Mouse (Mus musculus): Measurements from ENCODE around the gene Ccdc149.

Gene Ccdc149

GRCm38 (mm10) chr5:52438946-52439345 lies 32.4 kb downstream of the Ccdc149 start:
- DNase-seq, result peak; percentile 24 to 53

- no peak for DNase-seq
Measured at GRCm38 (mm10) chr5:52435533-52435932, 35.8 kb downstream of the Ccdc149 start.

- peak in 1 of 2 experiments; percentile 35 for DNase-seq
Measured at GRCm38 (mm10) chr5:52431276-52431844, 40.0 kb downstream of the Ccdc149 start.

- DNase-seq, result no peak
Measured at GRCm38 (mm10) chr5:52429731-52430480, 41.4 kb downstream of the Ccdc149 start.

- no peak for DNase-seq
Measured at GRCm38 (mm10) chr5:52428613-52429012, 42.7 kb downstream of the Ccdc149 start.

GRCm38 (mm10) chr5:52425819-52426218 lies 45.5 kb downstream of the Ccdc149 start:
- no peak for DNase-seq

GRCm38 (mm10) chr5:52423893-52424292 lies 47.4 kb downstream of the Ccdc149 start:
- DNase-seq, result no peak

- no peak for DNase-seq
Measured at GRCm38 (mm10) chr5:52416485-52416884, 54.8 kb downstream of the Ccdc149 start.

GRCm38 (mm10) chr5:52415917-52416316 lies 55.4 kb downstream of the Ccdc149 start:
- DNase-seq, result peak; percentile 51 to 52

- no peak for DNase-seq
Measured at GRCm38 (mm10) chr5:52415193-52415592, 56.1 kb downstream of the Ccdc149 start.

- no peak for DNase-seq
Measured at GRCm38 (mm10) chr5:52411567-52411966, 59.8 kb downstream of the Ccdc149 start.

- peak; percentile 26 to 32 for DNase-seq
Measured at GRCm38 (mm10) chr5:52410197-52410596, 61.1 kb downstream of the Ccdc149 start.

GRCm38 (mm10) chr5:52408668-52409315 lies 62.5 kb downstream of the Ccdc149 start:
- DNase-seq, result peak; percentile 72 to 78

- DNase-seq, result no peak
Measured at GRCm38 (mm10) chr5:52404373-52404772, 66.9 kb downstream of the Ccdc149 start.

- DNase-seq, result no peak
Measured at GRCm38 (mm10) chr5:52393756-52394155, 77.6 kb downstream of the Ccdc149 start.

GRCm38 (mm10) chr5:52391471-52391870 lies 79.8 kb downstream of the Ccdc149 start:
- no peak for DNase-seq

GRCm38 (mm10) chr5:52390381-52390780 lies 80.9 kb downstream of the Ccdc149 start:
- no peak for DNase-seq

GRCm38 (mm10) chr5:52388092-52388749 lies 83.1 kb downstream of the Ccdc149 start:
- no peak for DNase-seq

- no peak for DNase-seq
Measured at GRCm38 (mm10) chr5:52386016-52386415, 85.3 kb downstream of the Ccdc149 start.

- DNase-seq, result no peak
Measured at GRCm38 (mm10) chr5:52383748-52384147, 87.6 kb downstream of the Ccdc149 start.

GRCm38 (mm10) chr5:52382837-52383236 lies 88.5 kb downstream of the Ccdc149 start:
- no peak for DNase-seq

- DNase-seq, result no peak
Measured at GRCm38 (mm10) chr5:52375847-52376246, 95.5 kb downstream of the Ccdc149 start.

GRCm38 (mm10) chr5:52370901-52371300 lies 100.4 kb downstream of the Ccdc149 start:
- DNase-seq, result no peak
